Mouse (Mus musculus) left cerebral cortex, adult 11 months (tissue): ENCODE data around the gene Fbxo44.
A peak's percentile ranks its signal among the peaks of the same experiment; 100 is the strongest.

ENCODE experiments used
- DNase-seq: peaks from one replicate; pipeline ENCODE4 v3.0.0; 2022; ENCODE audit warnings: low spot score

Gene Fbxo44

DNA sequence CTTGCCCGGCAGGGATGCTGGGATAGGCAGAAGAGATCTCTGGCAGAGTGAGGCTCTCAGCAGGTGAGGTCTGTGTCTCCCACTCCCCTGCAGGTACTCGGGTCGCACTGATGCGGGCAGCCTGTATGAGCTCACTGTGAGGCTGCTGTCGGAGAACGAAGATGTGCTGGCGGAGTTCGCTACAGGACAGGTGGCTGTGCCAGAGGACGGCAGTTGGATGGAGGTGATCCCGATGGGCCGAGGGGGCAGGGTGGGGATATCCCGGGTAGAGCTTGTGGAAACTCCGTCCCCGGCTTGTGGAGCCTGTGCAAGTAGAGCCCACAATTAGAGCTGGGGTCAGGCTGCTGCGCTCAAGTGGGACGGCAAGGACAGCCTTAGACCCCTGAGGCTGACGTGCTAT, 5.3 kb upstream of the Fbxo44 start:
- DNase-seq = no peak

DNA sequence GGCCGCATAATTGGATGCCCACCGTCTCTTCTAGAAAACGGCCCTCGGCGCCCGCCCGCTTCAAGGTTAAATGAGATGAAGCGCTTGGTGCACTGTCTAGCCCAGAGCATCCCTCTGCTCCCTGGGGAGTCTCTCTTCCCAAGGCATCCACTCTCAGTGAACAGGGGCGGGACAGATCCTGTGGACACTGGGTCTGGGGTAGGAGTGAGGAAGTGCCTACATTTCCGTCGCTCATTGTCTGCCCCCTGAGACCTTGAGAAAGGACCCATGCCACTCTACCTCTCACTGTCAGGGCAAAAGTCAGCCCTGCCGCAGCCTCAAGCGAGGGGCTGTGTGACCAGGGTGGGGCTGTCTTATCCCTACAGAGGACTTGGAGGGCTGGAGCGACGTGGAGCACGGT, 4.2 kb upstream of the Fbxo44 start:
- DNase-seq = no peak

DNA sequence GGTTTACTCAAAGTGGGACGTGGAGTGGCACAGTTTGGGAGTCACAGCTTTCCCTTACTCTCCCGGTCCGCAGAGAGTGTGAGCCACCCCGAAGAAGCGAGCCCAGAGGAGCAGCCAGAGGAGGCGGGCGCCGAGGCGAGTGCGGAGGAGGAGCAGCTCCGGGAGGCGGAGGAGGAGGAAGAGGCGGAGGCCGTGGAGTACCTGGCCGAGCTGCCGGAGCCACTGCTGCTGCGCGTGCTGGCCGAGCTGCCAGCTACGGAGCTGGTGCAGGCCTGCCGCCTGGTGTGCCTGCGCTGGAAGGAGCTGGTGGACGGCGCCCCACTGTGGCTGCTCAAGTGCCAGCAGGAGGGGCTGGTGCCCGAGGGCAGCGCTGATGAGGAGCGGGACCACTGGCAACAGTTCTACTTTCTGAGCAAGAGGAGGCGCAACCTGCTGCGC, 3.7 kb upstream of the Fbxo44 start:
- peak; percentile 77 for DNase-seq

DNA sequence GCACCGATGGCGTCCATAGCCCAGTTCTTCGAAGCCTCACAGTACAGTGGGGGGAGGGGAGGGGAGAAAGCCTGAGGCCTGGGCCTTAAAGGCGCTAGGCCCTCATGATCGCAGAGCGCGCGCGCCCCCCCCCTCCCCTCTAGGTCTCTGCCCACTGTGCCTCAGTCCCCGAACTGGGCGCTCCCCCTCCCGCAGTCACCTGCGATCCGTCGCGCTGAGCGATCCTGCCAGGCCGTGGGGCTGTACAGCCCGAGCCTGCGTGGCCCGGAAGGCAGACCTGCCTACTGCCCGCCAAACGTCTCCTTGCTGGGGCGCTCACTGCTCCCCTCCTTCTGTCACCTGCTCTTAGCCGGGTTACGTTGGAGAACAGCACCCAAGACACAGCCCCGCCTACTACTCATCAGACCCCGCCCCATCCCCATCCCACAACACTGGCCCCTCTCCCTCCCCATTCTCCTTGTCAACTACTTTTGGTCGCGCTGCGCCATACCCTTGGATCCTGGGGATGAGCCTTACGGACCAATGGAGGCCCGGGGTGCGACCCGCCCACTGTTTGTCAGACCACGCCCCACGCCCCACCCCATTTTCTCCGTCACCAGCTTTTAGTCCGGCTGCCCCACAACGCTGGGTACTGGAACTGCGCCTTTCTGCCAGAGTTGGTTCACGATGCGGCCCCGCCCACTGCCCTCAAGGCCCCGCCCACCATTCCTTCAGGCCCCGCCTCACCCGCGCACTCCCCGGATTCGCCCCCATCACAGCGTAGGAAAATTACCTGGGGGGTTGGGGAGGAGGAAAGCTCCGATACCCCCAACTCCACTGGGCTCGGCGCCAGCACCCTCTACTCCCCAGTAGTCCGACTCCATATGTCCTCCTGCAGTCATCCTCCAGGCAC, 492 bp downstream of the Fbxo44 start:
- DNase-seq = peak; percentile 98

DNA sequence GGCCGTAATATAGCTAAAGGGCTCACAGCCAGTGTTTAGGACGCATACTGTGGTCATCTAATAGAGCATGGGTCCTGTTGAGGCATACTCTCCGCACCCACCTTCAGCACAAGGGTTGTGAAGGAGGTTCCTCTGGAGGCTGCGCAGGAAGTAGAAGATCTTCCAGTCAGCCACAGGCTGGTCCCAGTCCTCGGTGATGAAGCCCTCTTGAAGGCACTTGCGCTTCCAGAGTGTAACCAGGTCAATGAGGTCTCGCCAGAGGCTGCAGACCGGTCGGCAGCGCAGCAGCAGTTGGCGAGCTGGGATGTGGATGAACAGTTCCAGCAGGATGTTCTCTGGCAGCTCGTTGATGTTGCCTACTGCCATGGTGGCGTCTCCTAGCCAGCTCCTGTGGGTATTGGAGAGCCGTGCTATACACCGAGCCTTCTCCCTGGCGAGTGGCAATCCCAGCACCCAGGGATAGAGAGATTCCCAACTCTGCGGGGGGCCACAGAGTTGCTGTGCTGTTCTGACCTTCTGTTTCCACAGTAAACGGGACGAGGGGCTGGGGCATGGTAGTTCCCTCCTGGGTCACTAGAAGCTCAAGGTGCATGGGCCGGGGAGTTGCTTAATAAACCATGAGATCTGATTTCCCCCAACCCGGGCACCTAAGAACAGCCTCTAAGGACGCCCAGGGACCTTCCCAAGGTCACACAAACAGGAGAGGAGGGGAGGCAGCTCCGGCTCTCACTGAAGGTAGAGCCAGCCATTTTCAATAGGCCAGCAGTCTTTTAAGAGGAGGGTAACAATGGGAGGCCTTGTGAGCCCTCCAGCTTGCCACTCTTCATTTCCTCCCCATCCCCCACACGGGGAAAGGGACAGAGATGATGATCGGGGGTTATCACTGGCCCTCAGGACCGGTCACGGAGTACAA, 1.6 kb downstream of the Fbxo44 start:
- no peak for DNase-seq

DNA sequence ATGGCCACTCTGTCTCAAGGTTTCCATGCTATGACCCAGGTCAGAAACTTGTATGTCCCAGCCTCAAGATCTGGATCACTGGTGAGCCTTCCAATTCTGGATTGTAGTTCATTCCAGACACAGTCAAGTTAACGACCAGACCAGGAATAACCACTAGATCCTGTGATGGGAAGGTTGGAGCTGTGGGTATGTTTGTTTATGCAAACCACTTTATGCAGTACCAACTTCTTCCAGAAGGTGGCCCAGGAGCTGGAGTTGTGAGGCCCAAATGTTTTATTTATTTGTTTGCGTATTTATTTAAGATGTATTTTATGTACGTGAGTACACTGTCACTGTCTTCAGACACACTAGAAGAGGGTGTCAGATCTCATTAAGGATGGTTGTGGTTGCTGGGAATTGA, 5.3 kb downstream of the Fbxo44 start:
- no peak for DNase-seq

DNA sequence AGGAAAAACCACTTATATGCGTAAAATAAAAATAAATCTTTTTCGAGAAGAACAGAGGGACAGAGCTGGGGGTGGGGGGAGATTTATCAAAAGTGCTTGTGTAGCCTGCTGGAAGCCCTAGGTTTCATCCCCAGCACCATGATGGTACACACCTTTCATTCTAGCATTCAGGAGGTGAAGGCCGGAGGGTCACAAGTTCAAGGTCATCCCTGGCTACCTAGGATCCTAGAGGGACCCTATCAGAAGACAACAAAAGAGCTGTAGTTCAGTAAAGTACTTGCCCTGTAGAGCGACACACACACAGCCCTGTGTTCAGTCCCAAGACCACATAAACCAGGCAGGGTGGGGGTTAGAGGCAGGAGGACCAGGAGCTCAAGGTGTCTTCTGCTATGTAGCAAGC, 6.3 kb downstream of the Fbxo44 start:
- DNase-seq = no peak

DNA sequence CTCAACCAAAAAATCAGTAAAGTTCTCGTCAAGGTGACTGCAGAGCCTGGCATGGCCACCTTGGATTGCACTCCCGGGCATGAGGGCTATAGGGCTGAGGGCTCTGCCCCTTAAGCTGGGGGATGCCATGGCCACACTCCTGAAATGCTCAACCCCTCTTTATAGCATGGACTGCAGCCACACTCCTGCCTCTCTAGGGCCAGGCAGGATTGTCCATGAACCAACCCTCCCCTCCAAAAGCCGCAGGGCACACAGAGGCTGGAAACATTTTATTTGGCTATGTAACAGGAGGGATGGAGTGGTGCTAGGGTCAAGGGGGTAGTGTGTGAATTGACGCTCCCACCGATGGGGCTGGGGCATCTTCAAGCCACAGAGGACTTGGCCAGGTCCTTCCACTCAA, 7.7 kb downstream of the Fbxo44 start:
- no peak for DNase-seq

DNA sequence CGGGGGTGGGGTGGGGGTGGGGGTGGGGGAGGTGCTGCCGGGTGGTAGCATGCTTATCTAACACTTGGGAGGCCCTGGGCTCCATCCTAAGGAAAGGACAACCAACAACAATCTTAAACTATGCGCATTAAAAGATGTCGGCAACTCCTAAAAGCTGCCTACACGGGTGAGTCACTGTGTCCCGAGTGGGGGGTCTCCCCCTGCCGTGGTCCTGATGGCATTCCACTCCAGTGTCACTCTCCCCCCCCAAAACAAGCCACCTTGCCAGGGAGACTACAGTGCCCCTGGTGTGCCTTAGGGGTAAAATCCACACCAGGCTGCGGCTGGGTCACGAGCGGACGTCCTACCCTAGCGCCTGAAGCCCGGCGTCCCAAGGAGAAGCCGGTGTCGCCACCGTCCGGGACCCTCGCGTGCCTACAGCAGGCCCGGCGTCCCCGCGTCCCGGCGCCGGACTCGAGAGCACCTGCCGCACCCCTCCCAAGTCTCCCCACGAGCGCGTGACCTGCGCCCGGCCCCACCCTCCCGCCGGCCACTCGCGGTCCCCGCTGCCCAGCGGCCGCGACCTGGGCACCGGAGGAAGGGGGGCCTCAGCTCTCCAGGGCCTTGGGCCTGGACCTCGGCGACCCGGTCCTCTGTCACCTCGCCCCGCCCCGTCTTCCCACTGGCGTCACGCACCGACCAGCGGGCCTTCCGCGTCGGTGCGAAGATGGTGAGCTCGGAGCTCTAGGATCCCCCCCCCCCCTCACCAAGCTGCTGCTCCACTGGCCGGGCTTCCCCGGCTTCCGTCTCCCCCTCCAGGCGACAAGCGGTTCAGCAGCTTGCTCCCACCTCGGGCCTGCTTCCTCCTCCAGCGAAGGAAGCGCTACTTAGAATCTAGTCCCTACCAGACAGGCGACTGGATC, 8.8 kb downstream of the Fbxo44 start, which contains the start of gene Fbxo6:
Fbxo6 (minus strand) TSS at position 874 of the 902 bp plus-strand sequence.
- DNase-seq = peak; percentile 78

DNA sequence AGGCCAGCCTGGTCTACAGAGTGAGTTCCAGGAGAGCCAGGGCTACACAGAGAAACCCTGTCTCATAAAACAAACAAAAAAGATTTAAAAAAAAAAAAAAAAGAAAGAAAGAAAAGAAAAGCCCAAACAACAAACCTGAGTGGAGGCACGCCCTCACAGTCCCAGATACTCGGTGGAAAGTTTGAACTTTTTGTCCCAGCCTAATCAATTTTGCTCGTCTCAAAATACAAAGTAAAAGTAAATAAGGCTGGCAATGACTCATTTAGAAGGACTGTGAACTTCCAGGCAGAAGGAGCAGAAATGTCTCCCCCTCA, 9.4 kb downstream of the Fbxo44 start:
- no peak for DNase-seq

DNA sequence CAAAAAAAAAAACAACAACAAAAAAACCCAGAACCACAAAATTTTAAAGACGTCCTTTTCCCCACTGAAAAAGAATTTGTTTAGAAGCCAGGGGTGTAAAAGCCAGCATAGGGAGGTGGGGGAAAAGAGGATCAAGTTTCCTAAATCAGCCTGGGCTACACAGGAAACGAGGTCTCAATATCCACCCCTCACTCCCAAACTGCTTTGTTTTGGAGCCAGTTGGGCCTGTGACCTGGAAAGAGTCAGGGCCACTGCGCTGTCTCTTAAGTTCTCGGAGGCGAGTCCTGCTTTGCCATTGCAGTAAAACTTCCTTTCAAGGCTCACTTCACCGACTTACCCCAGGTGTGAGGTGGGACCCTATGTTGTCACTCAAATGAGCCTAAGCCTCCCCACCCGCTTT, 10.0 kb downstream of the Fbxo44 start:
- DNase-seq = no peak

DNA sequence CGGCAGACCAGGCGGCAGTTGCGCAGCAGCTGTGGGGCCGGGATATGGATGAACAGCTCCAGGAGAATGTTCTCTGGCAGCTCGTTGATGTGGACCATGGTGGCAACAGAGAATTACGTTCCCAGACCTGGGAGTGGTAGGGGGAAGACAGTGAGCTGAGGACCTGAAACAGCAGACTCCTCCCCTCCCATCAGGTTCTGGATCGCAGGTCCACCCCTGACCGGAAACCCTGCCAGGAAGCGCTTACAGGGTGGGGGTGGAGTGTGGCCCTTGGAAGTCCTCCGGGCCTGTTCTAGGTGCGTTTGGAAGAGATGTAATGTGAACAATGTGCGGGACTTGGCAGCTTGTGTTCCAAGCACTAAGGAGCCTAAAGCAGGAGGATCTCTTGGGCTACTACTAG, 10.7 kb downstream of the Fbxo44 start:
- no peak for DNase-seq

DNA sequence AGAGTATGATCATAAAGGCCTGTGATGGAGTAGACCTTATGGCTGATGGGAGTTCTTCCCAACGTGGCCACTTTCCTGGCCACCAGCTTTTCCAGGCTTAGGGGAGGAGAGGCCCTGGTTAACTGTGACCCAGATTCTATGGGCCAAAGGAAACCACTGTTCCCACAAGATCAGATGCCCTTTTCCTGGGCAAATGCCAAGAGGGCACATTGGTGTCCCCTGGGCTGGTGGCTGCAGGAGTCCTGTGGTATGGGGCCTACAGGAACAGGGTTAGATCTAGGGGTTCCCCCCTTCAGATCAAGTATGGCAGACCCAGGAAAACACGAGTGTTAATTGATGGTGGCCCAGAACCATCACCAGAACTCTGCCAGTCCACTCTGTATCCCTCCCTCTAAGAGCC, 12.6 kb downstream of the Fbxo44 start:
- DNase-seq = no peak

DNA sequence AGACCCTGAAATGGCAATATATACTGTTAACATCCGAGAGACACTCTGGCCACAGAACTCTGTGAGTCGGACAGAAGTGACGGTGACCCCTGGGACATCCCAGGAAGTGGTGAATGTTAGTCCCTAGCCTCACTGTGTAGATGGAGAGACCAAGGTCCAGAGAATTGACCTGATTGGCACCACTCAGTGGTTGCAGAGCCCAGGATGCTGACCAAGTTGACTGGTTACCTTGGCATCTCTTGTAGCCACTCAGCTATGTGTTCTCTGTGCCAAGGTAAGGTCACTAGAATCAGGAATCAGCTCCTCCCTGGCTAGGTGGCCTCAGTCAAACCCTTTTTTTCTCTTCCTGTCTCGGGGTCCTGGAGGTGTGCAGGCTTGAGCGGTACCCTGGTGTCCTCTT, 16.6 kb downstream of the Fbxo44 start:
- DNase-seq = no peak

DNA sequence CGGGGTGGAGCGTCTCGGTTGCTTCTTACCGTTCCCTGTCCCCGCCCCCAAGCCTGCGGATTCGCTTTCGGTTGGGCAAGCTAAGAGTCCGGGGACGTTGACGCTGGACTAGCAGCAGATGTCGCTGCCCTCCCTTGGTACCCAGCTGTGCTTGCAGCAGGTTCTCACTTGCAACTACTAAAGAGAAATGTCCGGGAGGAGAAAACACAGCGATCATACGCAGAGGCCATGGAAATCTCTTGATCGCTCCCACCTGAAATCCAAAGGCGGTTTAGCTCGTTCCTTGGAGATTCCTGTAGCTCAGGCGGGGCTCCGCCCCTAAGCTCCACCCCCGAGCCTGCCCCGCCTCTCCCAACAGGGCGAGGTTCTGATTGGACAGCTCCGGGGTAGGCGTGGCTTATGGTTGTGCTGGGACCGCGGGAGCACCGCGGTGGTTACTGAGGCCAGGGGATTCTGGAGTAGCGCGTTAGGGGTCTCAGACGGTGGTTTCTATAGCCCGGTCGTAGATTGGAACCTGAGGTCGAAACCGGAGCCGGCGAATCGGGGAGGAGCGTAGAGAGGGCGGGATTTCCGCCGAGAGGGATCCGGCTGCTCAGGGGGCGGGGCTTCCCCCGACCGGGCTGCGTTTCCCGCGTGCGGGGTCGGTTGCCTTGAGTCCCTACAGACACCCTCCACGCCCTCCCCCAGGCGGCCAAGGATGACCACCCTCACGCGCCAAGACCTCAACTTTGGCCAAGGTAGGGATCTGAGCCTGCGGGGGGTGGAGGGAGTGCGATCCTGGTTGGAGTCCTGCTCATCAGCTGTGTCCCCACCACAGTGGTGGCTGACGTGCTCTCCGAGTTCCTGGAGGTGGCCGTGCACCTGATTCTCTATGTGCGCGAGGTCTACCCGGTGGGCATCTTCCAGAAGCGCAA, 19.9 kb downstream of the Fbxo44 start:
- peak; percentile 90 for DNase-seq

DNA sequence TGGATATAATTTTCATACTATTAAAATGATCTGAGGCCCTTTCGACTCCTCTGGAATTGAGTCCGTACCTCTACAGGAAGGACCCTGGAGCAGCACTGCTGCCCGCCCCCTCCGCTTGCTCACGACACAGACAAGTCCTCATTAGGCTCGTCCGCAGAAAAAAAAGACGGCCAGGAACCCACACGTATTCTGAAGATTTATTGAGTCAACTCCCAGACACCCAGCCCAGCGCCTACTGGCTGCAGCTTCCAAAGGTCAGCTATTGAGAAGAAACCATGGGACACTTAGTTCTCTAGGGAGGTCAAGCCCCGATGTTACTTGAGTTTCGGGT, 20.6 kb downstream of the Fbxo44 start:
- no peak for DNase-seq

DNA sequence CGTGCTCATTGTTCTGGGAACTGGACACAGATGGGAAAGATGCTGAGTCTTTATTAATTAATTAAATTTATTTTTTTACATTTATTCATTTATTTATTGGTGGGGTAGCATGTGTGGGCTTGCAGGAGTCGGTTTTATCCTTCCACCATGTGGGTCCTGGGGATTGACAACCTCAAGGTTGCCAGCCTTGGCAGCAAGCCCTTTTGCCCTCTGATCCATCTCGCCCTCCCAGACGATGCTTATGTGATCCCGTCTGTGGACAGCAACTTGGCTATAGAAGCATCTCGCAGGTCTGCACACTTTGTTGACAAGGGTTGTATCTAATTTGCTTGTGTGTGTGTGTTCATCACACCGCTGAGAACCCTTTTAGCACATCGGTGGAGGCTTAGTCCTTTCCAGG, 22.8 kb downstream of the Fbxo44 start:
- DNase-seq = no peak

DNA sequence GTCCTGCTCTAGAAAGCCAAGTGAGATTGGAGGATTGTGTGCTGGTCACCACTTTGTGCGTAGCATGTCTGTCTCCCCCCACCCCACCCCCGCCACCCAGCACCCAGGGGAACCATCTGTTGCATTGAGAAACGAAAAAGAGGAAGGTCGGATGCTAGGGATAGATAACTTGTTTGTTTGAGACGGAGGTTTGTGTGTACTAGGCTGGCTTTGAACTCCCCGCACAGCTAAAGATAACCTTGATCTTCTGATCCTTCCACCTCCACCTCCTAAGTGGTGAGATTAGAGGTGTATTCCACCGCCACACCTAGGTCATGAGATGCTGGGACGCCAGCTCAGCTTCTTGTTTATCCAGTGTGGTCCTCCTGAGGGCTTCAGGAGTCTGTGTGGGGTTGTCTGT, 25.3 kb downstream of the Fbxo44 start:
- DNase-seq = no peak

DNA sequence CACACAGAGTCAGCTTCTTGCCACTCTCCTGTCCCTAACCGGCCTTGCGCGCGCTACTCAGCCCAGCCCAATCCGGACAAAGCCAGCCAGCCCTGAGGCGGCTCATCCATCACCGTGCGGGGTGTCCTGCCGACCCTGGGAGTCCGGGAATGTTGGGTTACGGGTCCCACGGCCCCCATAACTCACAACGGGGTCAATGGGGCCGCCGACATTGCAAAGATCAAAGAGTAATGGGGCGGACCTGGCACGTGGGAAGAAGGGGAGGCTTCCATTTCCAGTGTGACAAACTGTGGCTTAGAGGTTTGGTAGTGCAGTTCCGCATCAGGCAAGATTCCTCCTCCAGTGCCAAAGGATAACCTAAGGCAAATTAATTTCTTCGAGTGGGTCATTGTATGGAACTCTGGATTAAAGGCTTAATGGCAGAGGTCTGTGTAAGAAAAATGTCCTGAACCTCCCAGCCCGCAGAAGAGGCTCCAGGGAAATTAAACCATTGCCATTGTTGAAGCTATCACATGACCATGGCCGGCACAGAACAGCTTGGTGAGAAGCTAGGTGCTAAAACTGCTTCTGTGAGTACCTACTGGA, 28.7 kb downstream of the Fbxo44 start:
- DNase-seq = no peak

DNA sequence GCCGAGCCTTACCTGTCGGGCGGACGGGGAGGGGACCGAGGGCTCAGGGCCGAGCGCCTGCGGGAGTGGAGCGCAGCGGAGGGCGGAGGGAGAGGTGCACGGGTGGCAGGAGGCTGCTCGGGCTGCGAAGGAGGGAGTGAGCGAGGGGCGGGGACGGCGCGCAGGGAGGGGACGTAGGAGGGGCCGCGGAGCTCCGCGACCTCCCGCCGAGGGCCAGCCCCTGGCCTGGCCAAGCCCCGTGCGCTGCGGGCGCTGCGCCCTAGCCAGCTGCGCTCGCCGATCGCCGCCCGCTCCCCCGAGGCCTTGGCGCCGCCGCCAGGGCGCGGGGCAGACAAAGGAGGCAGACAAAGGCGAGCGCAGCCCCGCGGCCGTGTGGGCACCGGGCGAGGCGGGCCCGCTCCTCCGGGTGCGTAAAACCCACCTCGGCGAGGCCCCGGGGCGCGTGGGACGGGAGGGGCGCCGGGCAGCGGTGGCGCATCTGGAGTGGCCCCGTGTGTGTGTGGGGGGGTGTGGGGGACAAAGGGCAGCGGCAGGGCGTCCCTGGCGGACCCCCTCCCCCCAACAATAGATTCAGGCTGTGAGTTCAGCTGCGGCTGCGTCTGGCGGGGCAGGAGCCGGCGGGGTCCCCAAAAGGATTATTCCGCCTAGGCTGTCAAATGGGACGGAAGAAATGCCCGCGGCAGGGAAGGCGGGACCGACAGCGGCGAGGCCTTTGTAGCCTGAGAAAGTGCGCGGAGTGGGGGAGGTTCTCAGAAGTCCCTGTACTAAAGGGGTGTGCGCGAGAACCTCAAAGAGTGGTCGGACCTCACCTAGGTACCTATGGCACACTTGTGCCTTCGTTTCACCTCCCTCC, 29.5 kb downstream of the Fbxo44 start, which contains the start of gene Draxin:
Draxin (minus strand) TSS at position 138 of the 853 bp plus-strand sequence.
- no peak for DNase-seq
